Mouse (Mus musculus) inflammation-experienced regulatory T-cells (primary cell): ENCODE results near the gene Ahsg. TPM values are rescaled to one million over a fixed set of nuclear protein-coding genes. Genes with fewer than 3 reads are reported as not detected.

Source experiments
- polyA plus RNA-seq, 2 experiments: library from polyadenylated mRNA; unstranded; fragments of 100-300 nt; shearing (Covaris generic); gene quantifications; one replicate each; pipeline ENCODE4 v1.2.1; 2017

The Ahsg gene
- under 1 TPM in 1 of 2 experiments, not detected in 1; 0.34 TPM for polyA plus RNA-seq

DNA sequence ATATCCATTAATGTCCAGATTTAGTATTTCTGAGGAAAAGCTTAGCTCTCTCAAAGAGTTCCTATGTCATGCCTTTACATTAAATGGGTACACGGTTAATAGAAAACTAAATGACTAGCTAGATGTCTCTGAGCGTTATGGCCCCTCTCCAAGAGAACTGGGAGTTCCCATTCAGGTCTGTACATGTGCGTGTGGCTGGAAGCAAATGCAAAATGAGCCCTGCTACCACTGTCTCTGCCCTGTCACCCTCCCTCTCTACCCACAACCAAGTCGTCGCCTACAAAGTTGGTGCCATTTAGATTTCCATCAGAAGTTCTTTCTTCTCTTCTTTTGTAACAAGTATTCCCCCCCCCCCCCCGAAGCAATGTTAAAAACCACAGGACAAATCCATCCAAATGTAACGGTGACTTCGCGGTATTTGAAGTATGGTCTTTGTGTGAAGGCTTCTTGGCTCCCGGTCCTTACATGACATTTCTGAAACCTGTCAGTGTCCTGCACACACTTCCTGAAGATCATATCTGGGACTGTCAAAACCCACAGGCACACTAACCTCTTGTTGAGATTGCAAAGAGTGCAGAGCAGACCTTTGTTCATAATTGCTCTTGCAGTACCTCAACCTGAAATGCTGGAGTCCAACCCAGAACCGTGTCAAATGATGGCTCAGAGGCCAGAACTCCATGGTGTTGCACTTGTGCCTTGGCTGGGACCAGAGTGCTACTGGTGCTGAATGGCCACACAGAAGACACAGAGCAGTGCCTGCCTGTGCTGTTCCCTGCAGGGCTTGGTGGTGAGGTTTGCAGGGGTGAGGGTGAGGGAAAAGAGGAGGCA lies at the start of gene Ahsg:
TSS of gene Ahsg (plus strand) at position 595 of the 828 bp plus-strand sequence.

DNA sequence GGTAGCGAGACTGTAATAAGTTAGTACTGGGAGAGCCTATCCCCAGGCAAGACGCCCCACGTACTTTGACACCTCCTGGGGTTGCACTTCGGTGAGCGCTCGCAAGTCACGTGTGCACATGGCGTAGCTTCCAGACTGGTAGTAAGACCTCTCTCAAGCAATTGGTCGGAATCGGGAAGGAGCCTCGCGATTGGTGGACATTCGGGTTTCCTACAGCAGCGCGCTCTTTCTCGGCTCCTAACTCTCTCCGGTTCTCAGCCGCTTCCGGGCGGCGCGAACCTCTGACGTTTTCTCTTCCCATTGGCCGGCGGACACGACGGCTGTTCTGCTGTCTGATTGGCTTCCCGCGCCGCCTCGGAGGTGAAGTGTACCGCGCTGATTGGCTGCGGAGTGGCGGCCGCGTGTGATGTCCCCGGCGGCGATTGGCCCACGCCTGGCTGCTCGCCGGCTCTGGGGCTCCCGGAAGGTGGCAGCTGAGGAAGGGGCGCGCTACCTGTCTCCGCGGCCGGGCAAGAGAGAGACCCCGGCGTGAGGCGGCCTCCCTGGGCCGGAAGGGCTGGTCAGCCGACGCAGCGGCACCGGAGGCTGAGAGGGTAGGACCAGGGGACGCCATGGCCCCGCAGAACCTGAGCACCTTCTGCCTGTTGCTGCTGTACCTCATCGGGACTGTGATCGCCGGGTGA lies 33.5 kb upstream of the Ahsg start, which contains the start of the genes Tbccd1 and Dnajb11:
TSS of gene Tbccd1 (minus strand) at position 239 of the 683 bp plus-strand sequence.
TSS of gene Dnajb11 (plus strand) at position 415 of the 683 bp plus-strand sequence.

DNA sequence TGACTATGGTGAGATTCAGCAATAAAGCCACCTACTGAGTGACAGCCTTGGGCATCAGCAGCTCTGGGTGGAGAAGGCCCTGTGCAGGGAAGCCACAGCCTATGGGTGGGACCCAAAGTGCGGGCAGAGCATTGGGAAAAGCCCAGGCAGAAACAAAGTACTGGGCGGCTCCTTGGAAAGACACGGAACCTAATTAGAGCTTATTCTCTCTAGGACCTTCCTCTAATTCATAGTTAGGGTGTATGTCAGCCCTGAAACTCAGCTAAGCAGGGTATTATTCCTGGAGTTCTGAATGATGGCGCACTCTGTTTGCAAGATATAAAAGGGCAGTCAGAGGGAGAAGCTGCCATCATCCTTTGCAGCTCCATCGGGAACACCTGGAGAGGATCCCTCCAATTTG lies 27.0 kb downstream of the Ahsg start, which contains the start of gene Fetub:
TSS of gene Fetub (plus strand) at position 301 of the 400 bp plus-strand sequence.

Other genes with a start within 250 kb of the Ahsg start
- gene Dgkg, start 234.1 kb upstream of the Ahsg start, polyA plus RNA-seq: 1 to 10 TPM; 2.5 TPM
- under 1 TPM in 1 of 2 experiments, not detected in 1; 0.66 TPM for gene Crygs, start 79.7 kb upstream of the Ahsg start, polyA plus RNA-seq
- 10 to 100 TPM; 16.3 to 19.0 TPM for gene Tbccd1, start 33.6 kb upstream of the Ahsg start, polyA plus RNA-seq
- gene Dnajb11, start 33.4 kb upstream of the Ahsg start, polyA plus RNA-seq: 100 to 1,000 TPM; 115 to 118 TPM
- gene Fetub, start 27.1 kb downstream of the Ahsg start, polyA plus RNA-seq: under 1 TPM in 1 of 2 experiments, not detected in 1; 0.75 TPM
- not detected for gene Hrg, start 59.8 kb downstream of the Ahsg start, polyA plus RNA-seq
- not detected for gene Kng2, start 138.2 kb downstream of the Ahsg start, polyA plus RNA-seq
- under 1 TPM in 1 of 2 experiments, not detected in 1; 0.59 TPM for gene Kng1, start 166.6 kb downstream of the Ahsg start, polyA plus RNA-seq
- gene Eif4a2, start 216.2 kb downstream of the Ahsg start, polyA plus RNA-seq: 100 to 1,000 TPM; 276 to 355 TPM
- gene Rfc4, start 236.5 kb downstream of the Ahsg start, polyA plus RNA-seq: 10 to 100 TPM; 20.9 to 34.4 TPM